Mouse (Mus musculus) megakaryocyte-erythroid progenitor cell, adult 5-6 weeks (primary cell): ENCODE results near the gene Tsn. TPM values are rescaled to one million over a fixed set of nuclear protein-coding genes. Genes with fewer than 3 reads are reported as not detected.

ENCODE experiments used
- total RNA-seq, 2 experiments: library from RNA; stranded (forward) in 1 of 2; stranded (reverse) in 1 of 2; fragments of 200-1000, 215-1000 nt in 1 of 2; fragments of >200 nt in 1 of 2; fragmentation: Nextera tagmentation in 1 of 2; gene quantifications; 2 replicates each; pipeline ENCODE4 v1.2.3; 2014 to 2017

Tsn gene
- total RNA-seq, 2 experiments from 2014 or later, result 71.6 to 108 TPM

Other genes starting within 250 kb of the Tsn start
- gene Gm29106, start 135.2 kb downstream of the Tsn start, total RNA-seq (2014; fragmentation: Nextera tagmentation), result not detected in 2 replicates
- gene Gm29106, start 135.2 kb downstream of the Tsn start, total RNA-seq (2017), result not detected in 2 replicates
- 129 and 139 TPM in 2 replicates for gene Nifk, start 10.1 kb upstream of the Tsn start, total RNA-seq (2014; fragmentation: Nextera tagmentation)
- gene Nifk, start 10.1 kb upstream of the Tsn start, total RNA-seq (2017), result 171 and 198 TPM in 2 replicates
- 92.6 and 101 TPM in 2 replicates for gene Clasp1, start 77.3 kb upstream of the Tsn start, total RNA-seq (2014; fragmentation: Nextera tagmentation)
- gene Clasp1, start 77.3 kb upstream of the Tsn start, total RNA-seq (2017), result 55.3 and 57.6 TPM in 2 replicates